Mouse (Mus musculus) MN1 (cell line): ENCODE measurements around the gene Mical3.
A peak's percentile ranks its signal among the peaks of the same experiment; 100 is the strongest.

ENCODE experiments used
- DNase-seq: peaks from one replicate; pipeline ENCODE4 v3.0.0-alpha.2; 2016; ENCODE audit warnings: low spot score

The Mical3 gene

GRCm38 (mm10) chr6:121011709-121012108 lies 119.1 kb downstream of the Mical3 start:
- no peak for DNase-seq

GRCm38 (mm10) chr6:121009651-121010050 lies 121.1 kb downstream of the Mical3 start:
- DNase-seq, result no peak

- DNase-seq, result peak; percentile 13
These were observed 125.8 kb downstream of the Mical3 start for GRCm38 (mm10) chr6:121004959-121005358.

- DNase-seq, result no peak
These were observed 127.8 kb downstream of the Mical3 start for GRCm38 (mm10) chr6:121002952-121003351.

DNA sequence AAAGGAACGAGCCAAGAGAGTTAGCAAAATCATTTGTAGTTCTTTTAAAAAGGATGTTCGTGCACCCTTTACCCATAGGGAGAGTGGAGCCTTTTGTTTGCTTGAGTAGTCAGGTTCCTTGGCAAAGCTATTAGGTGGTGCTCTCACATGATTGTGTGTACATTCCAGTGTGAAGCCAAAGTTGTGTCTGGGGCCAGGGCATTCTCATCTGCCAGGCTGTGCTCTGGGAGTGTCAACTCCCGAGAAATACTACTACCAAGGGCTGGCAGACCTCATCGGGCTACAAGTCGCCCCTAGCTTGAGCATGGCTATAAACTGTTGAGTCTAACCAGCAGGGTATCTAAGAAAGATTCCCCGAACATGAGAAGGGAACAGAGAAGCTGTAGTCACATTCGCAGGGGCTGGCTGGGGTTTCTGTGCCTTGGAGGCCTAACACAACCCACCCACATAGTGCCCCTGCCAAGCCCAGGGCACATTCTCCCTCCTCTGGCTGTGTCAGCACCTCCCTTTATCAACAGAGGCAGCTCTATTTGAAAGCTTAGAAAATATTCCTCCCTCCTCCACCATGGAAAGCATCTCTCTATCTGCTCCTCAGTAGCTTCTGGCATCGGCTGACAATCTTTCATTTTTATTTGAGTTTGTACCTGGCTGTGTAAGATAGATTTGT lies 130.8 kb downstream of the Mical3 start:
- DNase-seq, result no peak

- no peak for DNase-seq
These were observed 131.7 kb downstream of the Mical3 start for GRCm38 (mm10) chr6:120999087-120999486.

GRCm38 (mm10) chr6:120996607-120997006 lies 134.2 kb downstream of the Mical3 start:
- DNase-seq, result no peak

DNA sequence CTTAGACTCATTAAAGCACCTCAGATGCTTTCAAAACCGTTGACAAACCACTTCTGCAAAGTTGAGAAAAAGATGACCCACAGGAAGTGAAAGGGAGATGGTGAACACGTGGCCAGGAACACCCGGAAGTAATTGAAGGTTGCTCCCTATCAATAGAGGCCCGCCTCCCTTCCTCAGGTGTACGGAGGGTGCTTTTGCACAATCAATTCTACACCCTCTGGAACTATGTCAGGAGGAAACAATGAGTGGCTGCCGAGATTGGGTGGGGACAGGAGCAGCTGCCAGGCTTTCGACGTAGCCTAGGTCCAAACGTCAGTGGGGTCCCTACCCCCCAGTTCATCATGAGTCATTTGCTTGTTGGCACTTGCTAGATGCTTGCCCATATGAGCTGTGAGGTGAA lies 135.3 kb downstream of the Mical3 start:
- DNase-seq, result no peak

DNA sequence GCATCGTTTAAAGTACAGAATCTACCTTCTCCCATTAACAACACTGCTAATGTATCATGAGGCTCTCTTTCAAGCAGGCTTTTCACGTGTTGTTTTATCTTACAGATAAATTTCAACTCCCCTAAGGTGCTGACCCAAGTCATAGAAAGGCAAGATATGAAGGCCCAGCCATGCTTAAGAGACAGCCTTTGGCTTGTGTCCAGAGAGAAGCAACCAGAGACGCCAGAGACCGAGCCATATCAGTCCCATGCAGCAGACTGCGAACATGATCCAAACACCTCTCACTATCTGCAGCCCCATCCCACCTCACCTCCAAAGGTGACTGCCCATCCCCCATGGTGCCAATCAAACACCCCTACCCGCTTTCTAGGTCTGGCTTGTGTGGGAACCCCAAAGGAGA lies 138.9 kb downstream of the Mical3 start:
- DNase-seq, result no peak

GRCm38 (mm10) chr6:120987571-120988084 lies 143.2 kb downstream of the Mical3 start:
- DNase-seq, result no peak

GRCm38 (mm10) chr6:120987164-120987563 lies 143.6 kb downstream of the Mical3 start:
- DNase-seq, result peak; percentile 27

GRCm38 (mm10) chr6:120986172-120986571 lies 144.6 kb downstream of the Mical3 start:
- DNase-seq, result no peak

DNA sequence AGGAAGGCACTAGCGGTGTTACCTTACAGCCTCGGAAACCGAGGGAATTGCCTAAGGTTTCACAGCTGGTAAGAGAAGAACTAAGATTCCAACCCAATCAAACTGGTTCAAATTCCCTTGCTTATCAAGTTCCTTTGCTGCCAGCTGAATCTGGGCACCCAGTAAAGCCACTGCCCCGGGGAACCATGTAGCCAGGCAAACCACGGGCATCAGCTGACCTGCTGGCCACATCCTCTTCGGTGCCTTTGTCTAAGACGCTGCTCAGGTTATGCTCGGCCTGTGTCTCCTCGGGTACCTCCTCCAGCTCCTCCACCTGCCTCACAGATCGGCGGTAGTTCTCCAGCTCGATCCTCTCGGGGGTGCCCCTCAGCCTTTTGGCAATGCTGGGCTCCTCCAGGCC lies 148.5 kb downstream of the Mical3 start:
- DNase-seq, result no peak

GRCm38 (mm10) chr6:120981537-120981936 lies 149.3 kb downstream of the Mical3 start:
- DNase-seq, result peak; percentile 20

DNA sequence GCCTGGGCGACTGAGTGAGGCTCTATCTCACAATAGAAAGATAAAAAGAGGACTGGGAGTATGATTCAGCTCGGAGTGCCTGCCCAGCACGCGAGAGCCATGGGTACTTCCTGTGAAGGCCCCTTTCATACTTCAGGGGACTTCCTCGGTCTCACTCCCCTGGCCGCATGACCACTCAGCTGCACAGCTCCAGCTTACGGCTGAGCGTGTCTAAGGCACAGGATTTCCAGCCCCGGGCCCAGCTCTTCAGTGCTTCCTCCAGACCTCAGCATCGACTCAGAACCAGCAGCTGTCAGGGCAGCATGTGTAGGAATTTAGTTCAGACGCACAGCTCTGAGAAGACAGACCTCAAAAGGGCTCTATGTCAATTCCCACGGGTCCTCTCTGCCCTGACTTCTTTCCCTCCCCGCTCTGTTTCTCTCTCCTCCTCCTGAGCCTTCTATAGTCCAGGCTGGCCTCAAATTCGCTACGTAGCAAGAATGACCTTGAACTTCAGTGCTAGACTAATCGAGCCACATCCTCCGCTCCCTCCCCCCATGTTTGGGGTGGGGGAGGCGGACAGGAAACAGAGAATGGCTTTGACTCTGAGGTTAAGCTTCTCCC lies 152.7 kb downstream of the Mical3 start:
- peak; percentile 11 for DNase-seq

DNA sequence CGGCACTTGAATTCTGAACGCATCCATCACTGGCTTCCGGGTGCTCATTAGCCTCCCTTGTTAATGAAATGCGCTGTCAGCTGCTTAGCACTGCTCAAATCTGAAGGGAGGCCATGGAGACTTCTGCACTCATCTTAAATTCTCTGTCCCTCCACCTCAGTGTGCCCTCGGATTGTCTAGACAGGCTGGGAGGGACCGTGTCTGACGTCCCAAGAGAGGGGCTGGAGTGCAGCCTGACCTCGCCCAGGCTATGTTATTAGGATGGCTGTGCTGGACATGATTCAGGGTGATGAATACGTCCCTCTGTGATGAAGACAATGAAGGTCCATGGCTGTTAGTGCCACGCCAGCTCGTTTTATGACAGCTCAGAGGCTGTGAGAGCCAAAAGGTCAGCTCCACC lies 153.8 kb downstream of the Mical3 start:
- DNase-seq, result no peak

GRCm38 (mm10) chr6:120976097-120976496 lies 154.7 kb downstream of the Mical3 start:
- DNase-seq, result no peak

DNA sequence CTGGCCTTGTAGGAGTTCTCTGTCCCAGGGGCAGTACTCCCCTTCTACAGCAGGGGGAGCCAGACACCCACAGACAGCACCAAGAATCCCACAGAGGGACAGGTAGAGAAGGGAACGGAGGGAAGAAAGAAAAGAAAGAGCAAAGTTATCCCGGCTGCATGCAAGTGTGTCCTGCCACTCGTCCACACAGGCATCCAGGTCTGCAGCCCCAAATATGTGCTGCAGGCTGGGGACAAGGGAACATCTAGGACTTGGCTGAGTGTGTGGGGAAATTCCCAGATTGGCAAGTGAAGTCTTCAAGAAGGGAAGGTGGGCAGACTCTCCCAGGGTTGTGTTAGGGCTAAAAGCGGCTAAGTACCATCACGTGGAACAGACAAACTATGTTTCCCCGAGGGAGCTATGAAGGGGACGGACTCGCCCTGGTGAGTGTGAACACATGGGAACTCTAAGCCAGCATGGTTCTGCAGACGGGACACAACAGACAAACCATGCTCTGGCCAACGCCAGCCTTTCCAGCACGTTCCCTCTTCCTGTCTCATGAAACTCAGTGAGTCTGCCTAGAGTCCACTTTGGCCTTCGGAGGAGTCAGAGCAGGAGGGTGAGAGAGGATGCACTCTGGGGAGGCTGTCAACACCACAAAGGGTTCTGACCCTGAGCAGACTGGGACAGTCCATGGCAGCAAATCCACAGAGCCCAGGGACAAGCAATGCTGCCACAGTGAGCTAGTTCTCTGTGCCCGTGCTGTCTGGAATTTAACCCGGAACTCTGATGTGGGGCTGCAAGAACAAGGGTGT lies 158.8 kb downstream of the Mical3 start:
- peak; percentile 66 for DNase-seq

DNA sequence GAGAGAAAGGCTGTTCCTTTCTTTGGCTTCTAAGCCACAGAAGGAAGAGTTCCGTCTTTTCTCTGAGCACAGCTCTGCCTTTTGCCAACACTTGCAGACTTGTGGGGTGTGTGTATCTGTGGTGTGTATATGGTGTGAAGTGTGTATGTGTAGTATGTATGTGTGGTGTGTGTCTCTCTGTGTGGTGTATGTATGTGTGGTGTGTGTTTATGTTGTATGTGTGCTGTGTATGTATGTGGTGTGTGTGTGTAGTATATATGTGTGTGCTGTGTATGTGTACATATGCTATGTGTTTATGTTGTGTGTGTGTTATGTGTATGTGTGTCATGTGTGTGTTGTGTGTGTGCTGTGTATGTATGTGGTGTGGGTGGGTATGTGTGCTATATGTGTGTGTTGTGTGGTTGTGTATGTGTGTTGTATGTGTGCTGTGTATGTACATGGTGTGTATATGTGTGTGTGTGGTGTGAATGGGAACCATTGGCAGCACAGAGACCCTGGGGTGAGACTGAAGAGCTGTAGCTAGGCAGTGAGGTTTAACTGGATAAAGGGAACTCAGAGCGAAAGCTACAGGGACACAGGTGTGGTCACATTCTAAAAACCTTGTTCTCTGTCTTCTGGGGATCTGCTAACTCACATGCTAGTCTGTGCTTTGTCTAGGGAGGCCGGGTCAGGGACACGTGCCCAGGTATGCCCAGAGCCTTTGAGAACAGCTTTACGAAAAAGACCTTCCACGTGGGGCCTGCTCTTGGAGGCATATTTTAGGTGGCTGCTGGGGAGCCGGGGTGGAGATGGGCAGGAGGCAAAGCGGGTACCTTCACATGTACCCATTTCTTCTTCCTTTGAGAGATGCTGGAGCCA lies 159.6 kb downstream of the Mical3 start:
- no peak for DNase-seq

- no peak for DNase-seq
These were observed 165.0 kb downstream of the Mical3 start for GRCm38 (mm10) chr6:120965814-120966213.

GRCm38 (mm10) chr6:120964179-120964578 lies 166.6 kb downstream of the Mical3 start:
- DNase-seq, result no peak
